Mouse (Mus musculus): ENCODE measurements around the gene Irf2bp2. TPM values are rescaled to one million over a fixed set of nuclear protein-coding genes. Genes with fewer than 3 reads are reported as not detected.
"Not testable (repeated sequence)": the region's sequence is repeated elsewhere in the genome, so short reads cannot be mapped to it uniquely, and the experiment has no call there.

Irf2bp2 gene
- polyA plus RNA-seq, 1 experiment = 12.0 TPM

DNA sequence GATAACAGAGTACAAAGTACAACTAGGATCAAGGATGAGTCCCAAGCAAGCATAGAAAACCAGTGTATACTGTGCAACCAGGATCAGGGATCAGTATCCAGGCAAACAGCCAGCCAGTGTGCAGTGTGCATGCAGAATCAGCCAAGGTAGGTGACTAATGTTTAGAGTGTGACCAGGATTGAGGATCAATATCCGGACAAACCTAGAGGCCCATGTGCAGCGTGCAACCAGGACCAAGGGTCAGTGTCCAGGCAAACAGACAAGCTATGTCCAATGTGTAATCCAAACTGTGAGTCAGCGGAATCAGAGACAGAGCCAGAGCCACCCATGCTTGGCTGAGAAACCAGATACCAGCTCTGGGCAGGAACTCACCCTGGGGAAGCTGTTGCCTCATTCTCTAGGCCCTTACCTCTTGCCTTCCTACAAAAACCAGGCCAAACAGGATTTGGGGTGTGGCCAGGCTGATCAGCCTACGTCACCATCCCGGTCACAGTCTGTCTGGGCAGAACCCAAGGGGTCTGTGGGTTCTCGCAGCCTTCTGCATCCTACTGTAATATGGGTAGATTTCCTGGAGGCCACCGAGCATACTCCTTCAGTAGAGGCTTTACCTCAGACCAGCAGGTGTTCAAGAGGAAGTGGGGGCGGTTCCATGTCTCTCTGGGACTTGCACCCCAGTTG is 20.4 kb upstream of the Irf2bp2 start:
- Histone ChIP-seq H3K4me1 (ENCODE audit: control insufficient read depth, insufficient read depth, insufficient read length, low read length) (peaks cover 37% of the 10 kb centered on the region), H3K4me3 (ENCODE audit: insufficient read depth, low read depth, low read length) (no peak overlapping the region), H3K27ac (replicated peaks; ENCODE audit: low read depth, low read length) (peak overlapping the region; percentile 43)

DNA sequence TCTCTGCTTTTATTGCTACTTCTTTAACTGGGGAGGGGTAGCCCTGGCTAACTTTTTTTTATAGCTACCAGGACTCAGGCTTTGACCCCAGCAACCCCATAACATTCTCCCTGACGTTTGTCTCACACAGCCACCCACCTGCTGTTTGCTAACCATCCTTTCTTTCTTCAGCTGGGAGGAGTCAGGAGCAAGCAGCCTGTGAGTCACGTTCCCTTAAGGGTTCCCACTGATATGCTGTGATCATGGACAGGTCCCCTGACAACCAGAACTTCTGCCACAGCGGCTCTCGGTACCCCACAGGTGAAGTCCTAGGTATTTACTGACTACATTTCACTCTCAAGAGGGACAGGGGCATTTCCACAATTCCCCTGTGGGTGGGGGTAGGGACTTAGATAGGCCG is 19.4 kb upstream of the Irf2bp2 start:
- H3K4me3 ChIP-seq (ENCODE audit: insufficient read depth, low read depth, low read length) = no peak overlapping the region
- H3K4me1 ChIP-seq (ENCODE audit: control insufficient read depth, insufficient read depth, insufficient read length, low read length) = peaks cover 34% of the 10 kb centered on the region
- no peak overlapping the region for H3K27ac ChIP-seq (replicated peaks; ENCODE audit: low read depth, low read length)

DNA sequence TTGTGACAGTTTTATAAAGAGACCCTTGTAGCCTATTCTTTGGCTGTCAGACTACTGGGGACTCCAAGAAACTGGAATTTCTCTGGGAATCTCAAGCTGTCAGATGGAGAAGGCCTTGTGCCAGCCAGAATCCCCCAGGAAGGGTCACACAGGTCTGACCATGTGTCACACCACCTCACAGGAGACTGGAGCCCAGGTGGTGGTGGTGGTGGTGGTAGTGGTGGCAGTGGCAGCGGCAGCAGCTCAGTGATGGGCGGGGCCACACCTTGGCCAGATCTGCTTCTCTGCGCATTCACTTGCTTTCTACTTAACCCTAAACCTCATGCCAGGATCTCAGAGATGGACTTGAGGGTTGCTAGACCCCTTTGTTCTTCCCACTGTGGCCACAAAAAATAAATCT is 19.0 kb upstream of the Irf2bp2 start:
- no peak overlapping the region for H3K27ac ChIP-seq (replicated peaks; ENCODE audit: low read depth, low read length)
- no peak overlapping the region for H3K4me3 ChIP-seq (ENCODE audit: insufficient read depth, low read depth, low read length)
- peaks cover 32% of the 10 kb centered on the region for H3K4me1 ChIP-seq (ENCODE audit: control insufficient read depth, insufficient read depth, insufficient read length, low read length)

DNA sequence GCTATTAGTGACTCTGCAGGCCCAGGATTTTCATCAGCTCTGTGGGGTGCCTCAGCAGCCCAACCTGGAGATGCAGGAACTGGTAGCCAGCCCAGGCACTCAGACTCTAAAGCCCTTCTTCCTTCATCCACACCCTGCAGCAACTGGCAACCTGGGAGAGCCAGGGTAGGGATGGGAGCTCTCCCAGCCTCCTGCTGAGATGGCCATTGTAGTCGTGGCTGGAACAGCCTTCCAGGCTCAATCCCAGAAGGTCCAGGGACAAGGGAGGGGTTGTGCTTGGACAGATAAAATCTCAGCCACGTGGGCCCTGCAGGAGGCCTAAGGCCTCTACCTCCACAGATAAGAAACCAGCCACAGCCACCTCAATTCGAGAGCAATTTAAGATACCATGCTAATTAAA is 16.9 kb upstream of the Irf2bp2 start:
- Histone ChIP-seq H3K27ac (replicated peaks; ENCODE audit: low read depth, low read length) (no peak overlapping the region), H3K4me1 (ENCODE audit: control insufficient read depth, insufficient read depth, insufficient read length, low read length) (peaks cover 22% of the 10 kb centered on the region), H3K4me3 (ENCODE audit: insufficient read depth, low read depth, low read length) (no peak overlapping the region)

DNA sequence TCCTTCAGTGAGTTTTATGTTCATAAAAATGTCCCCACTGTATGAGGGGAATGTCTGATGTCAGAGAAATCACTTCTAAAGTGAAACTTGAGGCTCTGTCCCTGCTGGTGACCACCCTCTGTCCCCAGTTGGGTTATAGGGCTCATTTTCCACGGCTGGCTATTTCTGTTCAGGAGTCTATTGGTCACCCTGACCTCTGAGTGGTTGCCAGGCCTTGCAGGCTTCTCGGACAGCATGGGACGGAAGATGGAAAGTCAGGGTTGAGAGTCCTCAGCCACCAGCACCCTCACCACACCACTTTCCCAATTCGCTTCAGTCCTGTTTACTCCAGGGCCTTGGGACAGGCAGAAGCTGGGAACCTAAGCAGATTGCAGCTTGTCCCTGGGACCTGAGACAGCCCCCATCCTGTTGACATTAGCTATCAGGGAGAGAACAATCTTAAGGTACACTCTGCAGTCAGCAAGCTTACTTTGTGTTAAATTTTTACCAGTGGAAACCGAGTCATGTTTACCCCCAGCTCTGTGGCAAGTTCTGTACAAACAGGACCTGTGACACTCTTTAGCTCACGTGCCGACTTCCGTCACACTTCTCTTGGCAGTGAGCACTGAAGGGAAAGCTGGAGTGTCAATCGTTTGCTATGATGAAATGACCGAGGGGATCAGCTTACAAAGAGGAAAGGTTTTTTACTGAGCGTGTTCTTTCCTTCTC is 15.9 kb upstream of the Irf2bp2 start:
- Histone ChIP-seq H3K4me1 (ENCODE audit: control insufficient read depth, insufficient read depth, insufficient read length, low read length) (peaks cover 12% of the 10 kb centered on the region), H3K4me3 (ENCODE audit: insufficient read depth, low read depth, low read length) (no peak overlapping the region), H3K27ac (replicated peaks; ENCODE audit: low read depth, low read length) (no peak overlapping the region)

DNA sequence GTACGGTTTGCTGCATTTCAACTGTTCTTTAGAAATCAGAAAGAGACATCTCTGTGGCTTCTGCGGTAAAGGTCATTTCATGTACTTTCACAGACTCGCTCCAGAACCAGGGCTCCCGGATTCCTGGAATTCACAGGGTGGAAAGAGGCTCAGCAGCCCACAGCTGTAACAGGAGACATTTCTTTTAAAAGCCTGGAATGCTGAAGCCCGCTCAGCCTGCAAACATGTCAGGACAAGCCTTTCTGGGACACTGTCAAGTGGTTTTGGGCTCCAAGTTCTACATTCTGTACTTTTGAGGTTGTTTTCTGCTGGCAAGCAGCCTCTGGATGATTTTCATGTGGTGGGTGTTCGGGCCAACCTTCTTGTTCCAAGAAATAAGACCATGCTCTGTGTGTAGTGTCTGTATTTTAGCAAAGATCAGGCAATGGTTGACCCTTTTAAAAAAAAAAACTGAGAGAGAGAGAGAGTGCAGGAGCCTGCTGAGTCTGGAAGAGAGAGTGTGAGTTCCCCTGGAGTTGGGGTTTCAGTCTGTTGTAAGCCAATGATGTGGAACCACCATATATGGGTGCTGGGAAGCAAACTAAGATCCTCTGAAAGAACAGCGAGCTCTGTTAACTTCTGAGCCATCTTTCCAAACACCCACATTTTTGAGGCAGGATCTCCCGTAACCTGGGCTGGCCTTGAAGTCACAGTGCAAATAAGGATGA is 9.6 kb upstream of the Irf2bp2 start:
- no peak overlapping the region for H3K27ac ChIP-seq (replicated peaks; ENCODE audit: low read depth, low read length)
- no peaks in the 10 kb centered on the region for H3K4me1 ChIP-seq (ENCODE audit: control insufficient read depth, insufficient read depth, insufficient read length, low read length)
- no peak overlapping the region for H3K4me3 ChIP-seq (ENCODE audit: insufficient read depth, low read depth, low read length)

DNA sequence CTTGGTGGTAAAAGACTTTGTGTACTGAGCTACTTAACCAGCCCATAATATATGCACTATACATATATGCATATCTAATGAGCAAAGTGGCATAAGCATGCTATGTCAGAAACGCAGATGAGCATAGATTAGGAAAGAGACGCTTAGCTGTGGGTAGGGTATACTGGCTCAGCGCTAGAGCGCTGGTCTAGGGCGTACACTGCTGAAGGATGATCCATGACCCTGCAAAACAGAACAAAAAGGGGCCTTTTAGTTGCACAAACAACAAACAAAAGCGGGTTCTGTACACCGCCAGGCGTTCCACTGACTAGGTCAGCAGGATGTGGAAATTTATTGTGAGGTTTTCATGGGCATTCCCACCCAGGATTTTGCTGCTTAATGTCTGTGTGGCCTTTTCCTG is 8.9 kb upstream of the Irf2bp2 start:
- H3K27ac ChIP-seq (replicated peaks; ENCODE audit: low read depth, low read length) = no peak overlapping the region
- H3K4me3 ChIP-seq (ENCODE audit: insufficient read depth, low read depth, low read length) = no peak overlapping the region
- no peaks in the 10 kb centered on the region for H3K4me1 ChIP-seq (ENCODE audit: control insufficient read depth, insufficient read depth, insufficient read length, low read length)

DNA sequence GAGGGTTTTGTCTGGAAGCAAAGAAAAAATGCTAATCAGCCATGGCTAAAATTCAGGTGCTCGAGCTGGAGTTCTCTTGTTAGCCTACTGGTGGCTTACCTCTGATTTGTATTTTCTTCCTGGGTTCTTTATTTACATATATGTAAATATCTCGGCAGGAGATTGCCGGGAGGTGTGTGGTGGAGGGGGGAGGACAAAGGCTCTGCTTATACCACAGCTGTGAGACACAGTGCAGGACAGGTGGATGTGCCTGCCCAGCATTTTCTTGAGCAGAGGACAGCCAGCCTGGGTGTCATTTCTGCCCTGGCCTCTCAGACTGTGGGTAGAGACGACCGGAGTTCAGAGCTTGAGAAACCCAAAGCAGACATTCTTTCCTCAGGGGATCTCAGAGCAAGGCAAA is 7.5 kb upstream of the Irf2bp2 start:
- Histone ChIP-seq H3K27ac (replicated peaks; ENCODE audit: low read depth, low read length) (no peak overlapping the region), H3K4me3 (ENCODE audit: insufficient read depth, low read depth, low read length) (no peak overlapping the region), H3K4me1 (ENCODE audit: control insufficient read depth, insufficient read depth, insufficient read length, low read length) (peaks cover 2% of the 10 kb centered on the region; the same call in 1 of the 2 replicates)

DNA sequence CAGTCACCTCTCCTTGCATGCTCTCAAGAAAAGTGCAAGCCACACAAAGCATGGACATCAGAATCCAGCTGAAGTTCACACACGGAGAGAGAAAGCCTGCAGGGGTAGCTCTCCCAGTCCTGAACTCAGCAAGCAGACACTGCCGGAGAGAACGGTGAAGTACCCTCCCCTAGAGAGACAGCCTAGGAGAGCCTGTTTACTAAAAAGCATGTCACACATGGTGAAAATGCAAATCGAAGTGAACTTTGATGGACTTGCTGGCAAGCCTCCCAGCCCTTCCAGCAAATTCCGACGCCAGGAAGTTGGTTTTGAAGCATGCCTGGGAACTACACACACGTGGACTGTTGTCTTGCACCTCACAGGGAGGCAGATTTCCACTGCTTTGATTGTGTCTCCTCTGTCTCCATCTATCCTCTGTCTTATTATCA is 7.0 kb upstream of the Irf2bp2 start:
- peaks cover 2% of the 10 kb centered on the region; the same call in 1 of the 2 replicates for H3K4me1 ChIP-seq (ENCODE audit: control insufficient read depth, insufficient read depth, insufficient read length, low read length)
- H3K4me3 ChIP-seq (ENCODE audit: insufficient read depth, low read depth, low read length) = no peak overlapping the region
- H3K27ac ChIP-seq (replicated peaks; ENCODE audit: low read depth, low read length) = no peak overlapping the region

DNA sequence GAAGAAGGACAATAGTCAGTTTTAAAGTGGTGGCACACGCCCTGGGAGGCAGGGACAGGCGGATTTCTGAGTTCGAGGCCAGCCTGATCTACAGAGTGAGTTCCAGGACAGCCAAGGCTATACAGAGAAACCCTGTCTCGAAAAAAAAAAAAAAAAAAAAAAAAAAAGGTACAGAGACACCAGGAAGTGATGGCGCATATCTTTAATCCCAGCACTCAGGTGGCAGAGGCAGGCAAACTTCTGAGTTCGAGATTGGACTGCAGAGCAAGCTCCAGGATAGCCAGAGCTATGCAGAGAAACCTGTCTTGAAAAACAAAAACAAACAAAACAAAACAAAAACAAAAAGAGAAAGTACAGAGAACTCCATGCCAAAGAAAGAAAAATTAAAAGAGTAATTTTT is 6.6 kb upstream of the Irf2bp2 start:
- H3K27ac ChIP-seq (replicated peaks; ENCODE audit: low read depth, low read length); H3K4me1 ChIP-seq (ENCODE audit: control insufficient read depth, insufficient read depth, insufficient read length, low read length): not testable (repeated sequence)

DNA sequence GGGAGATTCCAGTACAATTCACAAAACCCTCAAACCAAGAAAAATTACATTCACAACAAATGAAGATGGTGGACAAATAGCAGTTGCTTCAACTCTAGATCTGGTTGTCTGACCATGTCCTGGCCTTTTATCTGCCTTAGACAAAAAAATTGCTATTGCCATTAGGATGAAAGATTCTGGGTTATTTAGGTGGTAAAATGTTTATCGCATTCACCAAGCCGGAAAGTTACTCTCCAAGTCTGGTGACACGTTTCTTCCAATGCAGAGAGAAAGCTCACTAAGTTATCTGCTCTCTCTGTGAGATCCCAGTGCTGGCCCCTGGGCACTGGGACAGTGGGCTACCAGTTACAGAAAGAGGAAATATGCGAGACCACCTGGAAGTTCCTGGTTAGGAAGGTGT is 5.5 kb upstream of the Irf2bp2 start:
- Histone ChIP-seq H3K27ac (replicated peaks; ENCODE audit: low read depth, low read length) (no peak overlapping the region), H3K4me3 (ENCODE audit: insufficient read depth, low read depth, low read length) (no peak overlapping the region), H3K4me1 (ENCODE audit: control insufficient read depth, insufficient read depth, insufficient read length, low read length) (peaks cover 7% of the 10 kb centered on the region)

More for the DNA sequence above, 6.6 kb upstream of the Irf2bp2 start:
- not testable (repeated sequence) for H3K4me3 ChIP-seq (ENCODE audit: insufficient read depth, low read depth, low read length)

DNA sequence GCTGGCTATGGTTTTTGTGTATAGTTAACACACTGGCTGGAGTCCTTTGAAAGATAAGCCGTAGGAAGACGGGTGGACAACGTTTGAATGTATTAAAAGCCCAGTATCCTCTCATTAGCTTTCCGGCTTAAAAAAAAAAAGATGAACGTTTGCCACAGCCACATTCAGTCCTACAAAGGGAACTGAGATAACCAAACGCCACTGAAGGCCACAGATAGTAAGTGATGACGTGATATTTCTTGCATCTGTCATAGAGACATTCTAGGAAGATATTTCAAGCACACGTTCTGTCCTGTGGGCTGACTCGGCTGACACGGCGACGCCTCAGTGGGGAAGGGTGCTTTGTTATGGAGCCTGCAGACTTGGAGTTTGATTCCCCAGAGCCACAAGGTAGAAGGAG is 4.4 kb upstream of the Irf2bp2 start:
- peaks cover 7% of the 10 kb centered on the region for H3K4me1 ChIP-seq (ENCODE audit: control insufficient read depth, insufficient read depth, insufficient read length, low read length)
- H3K4me3 ChIP-seq (ENCODE audit: insufficient read depth, low read depth, low read length) = no peak overlapping the region
- H3K27ac ChIP-seq (replicated peaks; ENCODE audit: low read depth, low read length) = no peak overlapping the region

DNA sequence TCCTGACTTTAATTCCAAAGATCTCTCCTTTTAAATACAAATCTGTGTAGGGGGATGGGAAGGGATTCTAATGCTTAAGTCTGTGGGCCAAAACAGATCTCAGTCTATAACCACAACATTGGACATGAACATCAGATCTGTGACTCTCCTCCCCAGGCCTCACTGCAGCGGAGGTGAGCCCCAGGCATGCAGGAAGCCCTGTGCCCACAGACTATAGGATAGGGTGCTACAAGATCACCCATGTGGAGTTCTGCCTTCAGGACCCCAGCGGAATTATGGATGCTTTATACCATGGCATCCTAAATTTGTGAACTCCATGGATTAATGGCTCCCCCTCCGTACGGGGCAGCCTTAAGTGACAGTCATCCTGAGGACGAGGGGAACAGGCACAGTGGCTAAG is 2.9 kb upstream of the Irf2bp2 start:
- Histone ChIP-seq H3K4me1 (ENCODE audit: control insufficient read depth, insufficient read depth, insufficient read length, low read length) (peaks cover 7% of the 10 kb centered on the region), H3K27ac (replicated peaks; ENCODE audit: low read depth, low read length) (peak overlapping the region; percentile 52), H3K4me3 (ENCODE audit: insufficient read depth, low read depth, low read length) (no peak overlapping the region)

DNA sequence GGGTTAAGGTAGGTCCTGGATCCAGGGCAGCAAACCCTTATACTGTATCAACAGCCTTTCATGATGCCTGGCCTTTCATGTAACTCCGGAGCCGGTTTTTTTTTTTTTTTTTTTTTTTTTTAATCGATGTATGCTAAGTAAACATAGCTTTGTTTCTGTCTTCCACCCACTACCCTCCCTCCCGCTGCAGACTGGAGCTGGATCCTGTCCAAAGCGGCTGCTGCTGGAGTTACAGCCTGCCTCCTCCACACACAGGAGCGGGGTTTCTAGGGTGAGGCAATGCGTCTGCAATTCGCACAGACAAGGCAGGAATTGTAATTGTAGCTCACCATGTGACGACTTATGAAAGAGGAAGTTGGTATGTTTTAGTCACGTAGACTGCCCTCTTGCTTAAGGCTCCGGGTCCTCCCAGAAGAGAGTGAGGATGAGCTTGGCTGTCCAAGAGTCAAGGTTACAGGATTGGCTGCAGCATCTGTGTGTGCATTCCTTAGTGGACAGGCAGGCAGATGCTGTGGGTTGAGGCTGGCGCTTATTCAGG is 2.4 kb upstream of the Irf2bp2 start:
- Histone ChIP-seq H3K27ac (replicated peaks; ENCODE audit: low read depth, low read length) (peak overlapping the region; percentile 52), H3K4me1 (ENCODE audit: control insufficient read depth, insufficient read depth, insufficient read length, low read length) (peaks cover 7% of the 10 kb centered on the region), H3K4me3 (ENCODE audit: insufficient read depth, low read depth, low read length) (no peak overlapping the region)
